Mouse (Mus musculus) urinary bladder, postnatal 10 days (tissue): ENCODE measurements around the gene Gp5.

Experiments
- DNase-seq: peaks from one replicate; pipeline ENCODE4 v3.0.0; 2022; ENCODE audit warnings: low spot score

Gp5 gene

GRCm38 (mm10) chr16:30280676-30281297 is 29.8 kb downstream of the Gp5 start:
- DNase-seq, result no peak

- DNase-seq, result no peak
Measured at GRCm38 (mm10) chr16:30278406-30278805, 32.2 kb downstream of the Gp5 start.

GRCm38 (mm10) chr16:30275558-30276340 is 34.8 kb downstream of the Gp5 start:
- DNase-seq, result no peak

- no peak for DNase-seq
Measured at GRCm38 (mm10) chr16:30273065-30273464, 37.5 kb downstream of the Gp5 start.

- DNase-seq, result no peak
Measured at GRCm38 (mm10) chr16:30271941-30272595, 38.5 kb downstream of the Gp5 start.

- no peak for DNase-seq
Measured at GRCm38 (mm10) chr16:30271223-30271761, 39.3 kb downstream of the Gp5 start.

GRCm38 (mm10) chr16:30267359-30267758 is 43.2 kb downstream of the Gp5 start, which contains the start of gene Cpn2:
Gene Cpn2 (minus strand): TSS chr16:30267499.
- no peak for DNase-seq

GRCm38 (mm10) chr16:30266561-30266960 is 44.0 kb downstream of the Gp5 start:
- DNase-seq, result no peak

- DNase-seq, result no peak
Measured at GRCm38 (mm10) chr16:30265611-30266010, 45.0 kb downstream of the Gp5 start.

GRCm38 (mm10) chr16:30263156-30263555 is 47.4 kb downstream of the Gp5 start:
- no peak for DNase-seq

GRCm38 (mm10) chr16:30262664-30263063 is 47.9 kb downstream of the Gp5 start:
- no peak for DNase-seq

- DNase-seq, result no peak
Measured at GRCm38 (mm10) chr16:30262157-30262556, 48.4 kb downstream of the Gp5 start.

GRCm38 (mm10) chr16:30261341-30261740 is 49.2 kb downstream of the Gp5 start:
- no peak for DNase-seq

- DNase-seq, result no peak
Measured at GRCm38 (mm10) chr16:30260012-30260635, 50.5 kb downstream of the Gp5 start.

- no peak for DNase-seq
Measured at GRCm38 (mm10) chr16:30259444-30259843, 51.1 kb downstream of the Gp5 start.

GRCm38 (mm10) chr16:30258441-30258840 is 52.1 kb downstream of the Gp5 start:
- no peak for DNase-seq

GRCm38 (mm10) chr16:30257718-30258117 is 52.9 kb downstream of the Gp5 start:
- DNase-seq, result no peak
